Mouse (Mus musculus): Measurements from ENCODE around the gene Scgb2b24.

Scgb2b24 gene

DNA sequence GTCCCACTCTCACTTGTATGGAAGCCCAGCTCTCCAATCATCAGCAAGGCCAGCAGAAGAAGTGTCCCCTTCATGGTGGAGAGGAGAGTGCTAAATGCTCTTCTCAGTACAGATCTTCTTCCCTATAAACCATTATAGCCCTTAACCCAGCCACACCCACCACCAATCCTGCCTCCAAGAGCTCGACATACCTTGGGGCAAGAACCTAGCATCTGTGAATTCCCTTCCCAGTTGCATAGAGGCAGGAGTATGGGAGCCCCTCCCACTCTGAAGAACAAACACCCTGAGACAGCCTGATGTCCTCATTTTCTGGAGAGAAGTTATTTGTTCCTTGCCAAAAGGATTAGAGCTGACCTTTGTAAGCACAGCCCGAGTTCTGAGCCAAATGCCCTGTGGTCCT lies at the start of gene Scgb2b24:
Gene Scgb2b24 (minus strand): TSS at position 101 of the 400 bp plus-strand sequence.
- no peak for DNase-seq (ENCODE audit: low read depth, low spot score)

GRCm38 (mm10) chr7:33743499-33743898 lies 4.4 kb upstream of the Scgb2b24 start, which contains the start of gene Scgb1b24:
Scgb1b24 (plus strand) TSS chr7:33743799.
- DNase-seq (ENCODE audit: low read depth, low spot score) = no peak

DNA sequence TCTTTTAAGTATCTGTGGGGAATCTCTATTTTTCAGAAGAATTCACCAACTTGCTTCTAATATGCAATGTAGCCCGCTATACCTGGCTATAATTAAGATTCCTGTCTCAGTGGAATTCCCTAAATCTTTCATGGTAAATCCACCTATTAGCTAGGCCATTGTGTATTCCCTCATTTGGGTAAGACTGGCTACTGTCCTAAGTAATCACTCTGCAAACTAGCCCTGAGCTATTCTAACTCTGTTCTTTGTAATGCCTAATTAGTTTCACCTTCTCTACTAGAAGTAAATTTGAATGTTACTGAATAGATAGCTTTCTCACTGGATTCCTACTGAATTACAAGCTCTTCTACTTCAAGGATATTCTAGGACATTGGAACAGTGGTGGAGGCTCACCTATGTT lies 49.2 kb downstream of the Scgb2b24 start:
- DNase-seq (ENCODE audit: low read depth, low spot score) = no peak

Measured in mesoderm, embryonic 11.5 days (tissue).